Mouse (Mus musculus) neural tube, embryonic 13.5 days (tissue): ENCODE data around the gene Nifk. TPM values are rescaled to one million over a fixed set of nuclear protein-coding genes. Genes with fewer than 3 reads are reported as not detected.

ENCODE experiments used
- ATAC-seq: fragments of 200-750 bp; cut with Nextera tagmentation; 2 replicates; pipeline ENCODE4 v1.8.0; 2017; ENCODE audit warnings: low read depth, mild to moderate bottlenecking, moderate TSS enrichment, moderate library complexity
- H3K27ac ChIP-seq: fragments of 300-500 bp; sonication (generic); replicated peaks from 2 replicates; pipeline ENCODE4 v1.5.1; 2015; ENCODE audit warnings: moderate library complexity, mild to moderate bottlenecking, inconsistent platforms
- H3K27me3 ChIP-seq: fragments of 300-500 bp; sonication (generic); 2 replicates; pipeline ENCODE4 v1.6.1; 2015; ENCODE audit warnings: mild to moderate bottlenecking, inconsistent platforms
- H3K36me3 ChIP-seq: fragments of 300-500 bp; sonication (generic); 2 replicates; pipeline ENCODE4 v1.6.1; 2015; ENCODE audit warnings: mild to moderate bottlenecking, inconsistent platforms
- H3K4me1 ChIP-seq: fragments of 300-500 bp; sonication (generic); replicated peaks from 2 replicates; pipeline ENCODE4 v1.6.1; 2015; ENCODE audit warnings: inconsistent platforms
- H3K4me2 ChIP-seq: fragments of 300-500 bp; sonication (generic); 2 replicates; pipeline ENCODE4 v1.6.1; 2015; ENCODE audit warnings: inconsistent platforms, mild to moderate bottlenecking, moderate library complexity
- H3K4me3 ChIP-seq: fragments of 300-500 bp; sonication (generic); 2 replicates; pipeline ENCODE4 v1.5.1; 2015; ENCODE audit warnings: mild to moderate bottlenecking, inconsistent platforms
- H3K9ac ChIP-seq: fragments of 300-500 bp; sonication (generic); 2 replicates; pipeline ENCODE4 v1.6.1; 2015; ENCODE audit warnings: moderate library complexity, mild to moderate bottlenecking, inconsistent platforms
- H3K9me3 ChIP-seq: fragments of 300-500 bp; sonication (generic); 2 replicates; pipeline ENCODE4 v1.6.1; 2016; ENCODE audit warnings: inconsistent platforms
- WGBS: fragments of 180-500 bp; shearing (Covaris S2); methylation state at CpG from one replicate; pipeline ENCODE4 v1.1.7; 2015; 5-methylcytosine and 5-hydroxymethylcytosine counted together
- polyA plus RNA-seq: library from polyadenylated mRNA; unstranded; fragments of >200 nt; fragmentation: Nextera tagmentation; extraction: Ambion mirVana; gene quantifications from 2 replicates; pipeline ENCODE4 v1.2.1, GENCODE M21; 2015

Nifk gene
- 69.1 and 75.2 TPM in 2 replicates for polyA plus RNA-seq

GRCm38 (mm10) chr1:118321661-118322201, at the start of gene Nifk:
TSS of gene Nifk (plus strand) at chr1:118321839.
- WGBS, result under 1% methylated on average over 37 of the region's 37 CpGs
- peaks cover 16% of the 10 kb centered on the region for H3K4me1 ChIP-seq
- H3K27ac ChIP-seq, result no peak within 1 kb of the TSS
- peak within 1 kb of the TSS; percentile 80 for H3K4me3 ChIP-seq
- peak within 1 kb of the TSS; percentile 78 for H3K9ac ChIP-seq
- H3K9me3 ChIP-seq, result no peaks in the 10 kb centered on the region
- H3K36me3 ChIP-seq, result peaks cover 29% of the 10 kb centered on the region
- ATAC-seq, result peak; percentile 93
- peaks cover 3% of the 10 kb centered on the region for H3K27me3 ChIP-seq
- peak within 1 kb of the TSS; percentile 93 for H3K4me2 ChIP-seq

DNA sequence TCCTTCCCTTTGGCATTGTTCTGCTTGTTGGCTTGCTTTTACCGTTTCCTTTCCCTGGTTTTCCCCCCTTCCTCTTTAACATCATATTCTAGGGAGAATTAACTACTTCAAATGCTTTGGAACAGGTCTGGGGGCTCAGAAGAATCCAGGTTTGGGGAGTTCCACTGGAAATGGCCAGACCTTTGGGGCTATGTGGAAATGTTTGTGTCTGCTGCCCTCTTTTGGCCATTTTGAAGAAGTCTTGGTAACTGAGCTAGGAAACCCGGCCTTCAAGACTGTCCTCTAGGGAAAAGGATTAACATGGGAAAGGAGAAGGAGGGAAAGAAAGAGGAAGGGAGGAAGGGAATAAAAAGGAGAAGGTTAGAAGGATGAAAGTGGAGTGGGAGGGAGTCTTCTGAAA, 46.5 kb upstream of the Nifk start:
- WGBS, result 16% methylated on average over 2 of the region's 2 CpGs
- H3K27ac ChIP-seq, result no peak overlapping the region
- H3K9ac ChIP-seq, result no peak overlapping the region
- no peak overlapping the region for H3K4me2 ChIP-seq
- H3K27me3 ChIP-seq, result no peaks in the 10 kb centered on the region
- no peaks in the 10 kb centered on the region for H3K9me3 ChIP-seq
- H3K4me1 ChIP-seq, result no peaks in the 10 kb centered on the region
- H3K4me3 ChIP-seq, result no peak overlapping the region
- ATAC-seq, result 0 out of 2 replicates have a peak, but pooled peaks have one; percentile 63
- H3K36me3 ChIP-seq, result no peaks in the 10 kb centered on the region

GRCm38 (mm10) chr1:118292291-118292690, 29.3 kb upstream of the Nifk start:
- no peaks in the 10 kb centered on the region for H3K9me3 ChIP-seq
- H3K4me3 ChIP-seq, result no peak overlapping the region
- no peak overlapping the region for H3K4me2 ChIP-seq
- ATAC-seq, result no peak
- no peak overlapping the region for H3K27ac ChIP-seq
- no peaks in the 10 kb centered on the region for H3K27me3 ChIP-seq
- H3K4me1 ChIP-seq, result no peaks in the 10 kb centered on the region
- 97% methylated on average over 4 of the region's 4 CpGs for WGBS
- no peak overlapping the region for H3K9ac ChIP-seq
- H3K36me3 ChIP-seq, result peaks cover 34% of the 10 kb centered on the region

GRCm38 (mm10) chr1:118294192-118294591, 27.4 kb upstream of the Nifk start:
- Histone ChIP-seq H3K27ac (no peak overlapping the region), H3K36me3 (peaks cover 53% of the 10 kb centered on the region), H3K9me3 (no peaks in the 10 kb centered on the region), H3K4me3 (no peak overlapping the region), H3K4me1 (no peaks in the 10 kb centered on the region), H3K9ac (no peak overlapping the region), H3K4me2 (no peak overlapping the region), H3K27me3 (no peaks in the 10 kb centered on the region)
- WGBS, result 92% methylated on average over 3 of the region's 3 CpGs
- ATAC-seq, result no peak

- H3K27ac ChIP-seq, result no peak overlapping the region
- H3K4me3 ChIP-seq, result no peak overlapping the region
- ATAC-seq, result no peak
- no peaks in the 10 kb centered on the region for H3K27me3 ChIP-seq
- H3K9me3 ChIP-seq, result no peaks in the 10 kb centered on the region
- H3K36me3 ChIP-seq, result peaks cover 60% of the 10 kb centered on the region
- no peak overlapping the region for H3K9ac ChIP-seq
- no peaks in the 10 kb centered on the region for H3K4me1 ChIP-seq
- 74% methylated on average over 5 of the region's 5 CpGs for WGBS
- H3K4me2 ChIP-seq, result no peak overlapping the region
Measured at GRCm38 (mm10) chr1:118294826-118295225, 26.8 kb upstream of the Nifk start.

GRCm38 (mm10) chr1:118296673-118297072, 25.0 kb upstream of the Nifk start:
- no peaks in the 10 kb centered on the region for H3K4me1 ChIP-seq
- H3K27ac ChIP-seq, result no peak overlapping the region
- H3K36me3 ChIP-seq, result peaks cover 78% of the 10 kb centered on the region
- no peak overlapping the region for H3K4me3 ChIP-seq
- ATAC-seq, result no peak
- no peaks in the 10 kb centered on the region for H3K27me3 ChIP-seq
- no peak overlapping the region for H3K4me2 ChIP-seq
- 93% methylated on average over 3 of the region's 3 CpGs for WGBS
- H3K9me3 ChIP-seq, result no peaks in the 10 kb centered on the region
- H3K9ac ChIP-seq, result no peak overlapping the region

GRCm38 (mm10) chr1:118297719-118298118, 23.9 kb upstream of the Nifk start:
- no peak for ATAC-seq
- H3K4me2 ChIP-seq, result no peak overlapping the region
- no peaks in the 10 kb centered on the region for H3K9me3 ChIP-seq
- no peak overlapping the region for H3K27ac ChIP-seq
- peaks cover 88% of the 10 kb centered on the region for H3K36me3 ChIP-seq
- H3K9ac ChIP-seq, result no peak overlapping the region
- WGBS, result 90% methylated on average over 2 of the region's 2 CpGs
- H3K27me3 ChIP-seq, result no peaks in the 10 kb centered on the region
- no peak overlapping the region for H3K4me3 ChIP-seq
- no peaks in the 10 kb centered on the region for H3K4me1 ChIP-seq

- Histone ChIP-seq H3K36me3 (peaks cover 14% of the 10 kb centered on the region), H3K4me2 (peak overlapping the region; percentile 63), H3K27ac (peak overlapping the region; percentile 91), H3K4me3 (peak overlapping the region; percentile 70), H3K9ac (peak overlapping the region; percentile 82), H3K4me1 (peaks cover 12% of the 10 kb centered on the region), H3K9me3 (no peaks in the 10 kb centered on the region), H3K27me3 (no peaks in the 10 kb centered on the region)
- peak; percentile 100 for ATAC-seq
- under 1% methylated on average over 67 of the region's 67 CpGs for WGBS
Measured at GRCm38 (mm10) chr1:118310780-118311621, 10.6 kb upstream of the Nifk start.

GRCm38 (mm10) chr1:118311622-118312326, 9.9 kb upstream of the Nifk start, which contains the start of gene Tsn:
TSS of gene Tsn (minus strand) at chr1:118311739.
- H3K27ac ChIP-seq, result peak within 1 kb of the TSS; percentile 91
- no peaks in the 10 kb centered on the region for H3K27me3 ChIP-seq
- peak within 1 kb of the TSS; percentile 82 for H3K9ac ChIP-seq
- ATAC-seq, result peak; percentile 47
- peak within 1 kb of the TSS; percentile 70 for H3K4me3 ChIP-seq
- H3K4me2 ChIP-seq, result peak within 1 kb of the TSS; percentile 63
- peaks cover 12% of the 10 kb centered on the region for H3K4me1 ChIP-seq
- 57% methylated on average over 12 of the region's 12 CpGs for WGBS
- peaks cover 7% of the 10 kb centered on the region for H3K36me3 ChIP-seq
- no peaks in the 10 kb centered on the region for H3K9me3 ChIP-seq

- Histone ChIP-seq H3K4me2 (no peak overlapping the region), H3K4me1 (peaks cover 16% of the 10 kb centered on the region), H3K9me3 (no peaks in the 10 kb centered on the region), H3K4me3 (no peak overlapping the region), H3K27ac (no peak overlapping the region), H3K36me3 (peaks cover 24% of the 10 kb centered on the region), H3K27me3 (peaks cover 3% of the 10 kb centered on the region), H3K9ac (no peak overlapping the region)
- 59% methylated on average over 2 of the region's 2 CpGs for WGBS
- no peak; the same call in 1 of the 2 replicates for ATAC-seq
Measured at GRCm38 (mm10) chr1:118320696-118321095, 943 bp upstream of the Nifk start.

DNA sequence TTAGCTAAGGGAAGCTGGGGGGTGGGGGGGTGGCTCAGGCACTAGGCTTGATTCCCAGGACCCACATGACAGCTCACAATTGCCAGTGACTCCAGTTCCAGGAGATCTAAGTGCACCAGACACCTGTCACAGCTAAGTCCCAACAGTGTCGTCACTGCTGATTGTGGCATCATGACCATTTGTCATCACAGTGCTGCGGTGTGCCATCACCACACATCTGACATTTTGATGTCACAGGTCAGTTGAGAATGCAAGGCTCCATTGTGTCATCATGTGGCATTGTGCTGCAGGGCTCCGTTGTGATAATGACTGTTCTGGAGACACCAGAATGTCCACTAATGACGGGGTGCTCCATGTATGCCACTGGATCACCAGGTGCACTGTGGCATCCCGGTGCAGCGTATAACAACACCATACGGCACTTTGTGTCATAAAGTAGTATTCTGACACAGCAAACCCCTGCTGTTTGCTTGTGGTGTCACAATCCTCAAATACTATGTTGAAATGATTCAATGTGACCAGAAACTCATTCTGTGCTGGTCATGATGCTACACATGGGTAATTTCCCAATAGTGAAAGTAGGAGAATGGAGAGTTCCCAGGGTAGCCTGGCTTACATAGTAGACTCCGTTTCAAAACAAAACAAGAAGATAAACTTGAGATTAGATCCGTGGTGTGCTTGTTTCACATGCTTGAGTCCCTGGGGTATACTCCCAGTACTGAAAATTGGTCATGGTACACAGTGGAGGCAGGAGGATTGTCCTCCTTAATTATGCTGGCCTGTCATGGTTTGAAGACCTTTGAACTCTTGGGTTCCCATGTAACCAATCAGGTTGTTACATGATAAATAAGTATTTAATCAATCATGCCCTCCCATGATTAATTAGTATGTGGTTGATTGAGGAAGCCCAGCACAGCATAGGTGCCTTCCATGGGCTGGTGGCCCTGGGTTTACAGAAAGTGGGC, 13.4 kb downstream of the Nifk start:
- Histone ChIP-seq H3K4me2 (no peak overlapping the region), H3K27me3 (no peaks in the 10 kb centered on the region), H3K9me3 (no peaks in the 10 kb centered on the region), H3K4me3 (no peak overlapping the region), H3K27ac (no peak overlapping the region), H3K36me3 (peaks cover 63% of the 10 kb centered on the region), H3K4me1 (no peaks in the 10 kb centered on the region), H3K9ac (no peak overlapping the region)
- ATAC-seq, result no peak
- 85% methylated on average over 9 of the region's 9 CpGs for WGBS
